Mouse (Mus musculus): Measurements from ENCODE around the gene Hemgn. TPM values are rescaled to one million over a fixed set of nuclear protein-coding genes. Genes with fewer than 3 reads are reported as not detected.

The Hemgn gene
- not detected for total RNA-seq (2023)

GRCm38 (mm10) chr4:46413406-46413805 lies at the start of gene Hemgn:
Gene Hemgn (minus strand): TSS chr4:46413506.

GRCm38 (mm10) chr4:46450519-46451131 lies 37.3 kb upstream of the Hemgn start, which contains the start of gene Anp32b:
Gene Anp32b (plus strand): TSS chr4:46450902.

GRCm38 (mm10) chr4:46389013-46389611 lies 24.2 kb downstream of the Hemgn start, which contains the start of gene Trmo:
Gene Trmo (minus strand): TSS chr4:46389437.

Other genes with a start within 250 kb of the Hemgn start
- gene Xpa, start 217.2 kb downstream of the Hemgn start, total RNA-seq (2023), result 34.0 TPM
- gene Foxe1, start 69.9 kb downstream of the Hemgn start, total RNA-seq (2023), result not detected
- 19.2 TPM for gene Trmo, start 24.1 kb downstream of the Hemgn start, total RNA-seq (2023)
- gene Anp32b, start 37.4 kb upstream of the Hemgn start, total RNA-seq (2023), result 145 TPM
- gene Nans, start 75.7 kb upstream of the Hemgn start, total RNA-seq (2023), result 60.4 TPM
- gene Trim14, start 122.6 kb upstream of the Hemgn start, total RNA-seq (2023), result 61.8 TPM
- gene Coro2a, start 188.7 kb upstream of the Hemgn start, total RNA-seq (2023), result 30.5 TPM
- 0.30 TPM for gene Tbc1d2, start 236.7 kb upstream of the Hemgn start, total RNA-seq (2023)